Mouse (Mus musculus) colon, adult 2 months (tissue): ENCODE measurements around the gene Stbd1. TPM values are rescaled to one million over a fixed set of nuclear protein-coding genes. Genes with fewer than 3 reads are reported as not detected.

Source experiments
- polyA plus RNA-seq: library from polyadenylated mRNA; depleted of rRNA; stranded (reverse); fragments of >200 nt; gene quantifications from 2 replicates; pipeline ENCODE4 v1.2.3, GENCODE M21; 2012; rRNA removed

Stbd1 gene
- polyA plus RNA-seq = 2.1 and 2.4 TPM in 2 replicates

DNA sequence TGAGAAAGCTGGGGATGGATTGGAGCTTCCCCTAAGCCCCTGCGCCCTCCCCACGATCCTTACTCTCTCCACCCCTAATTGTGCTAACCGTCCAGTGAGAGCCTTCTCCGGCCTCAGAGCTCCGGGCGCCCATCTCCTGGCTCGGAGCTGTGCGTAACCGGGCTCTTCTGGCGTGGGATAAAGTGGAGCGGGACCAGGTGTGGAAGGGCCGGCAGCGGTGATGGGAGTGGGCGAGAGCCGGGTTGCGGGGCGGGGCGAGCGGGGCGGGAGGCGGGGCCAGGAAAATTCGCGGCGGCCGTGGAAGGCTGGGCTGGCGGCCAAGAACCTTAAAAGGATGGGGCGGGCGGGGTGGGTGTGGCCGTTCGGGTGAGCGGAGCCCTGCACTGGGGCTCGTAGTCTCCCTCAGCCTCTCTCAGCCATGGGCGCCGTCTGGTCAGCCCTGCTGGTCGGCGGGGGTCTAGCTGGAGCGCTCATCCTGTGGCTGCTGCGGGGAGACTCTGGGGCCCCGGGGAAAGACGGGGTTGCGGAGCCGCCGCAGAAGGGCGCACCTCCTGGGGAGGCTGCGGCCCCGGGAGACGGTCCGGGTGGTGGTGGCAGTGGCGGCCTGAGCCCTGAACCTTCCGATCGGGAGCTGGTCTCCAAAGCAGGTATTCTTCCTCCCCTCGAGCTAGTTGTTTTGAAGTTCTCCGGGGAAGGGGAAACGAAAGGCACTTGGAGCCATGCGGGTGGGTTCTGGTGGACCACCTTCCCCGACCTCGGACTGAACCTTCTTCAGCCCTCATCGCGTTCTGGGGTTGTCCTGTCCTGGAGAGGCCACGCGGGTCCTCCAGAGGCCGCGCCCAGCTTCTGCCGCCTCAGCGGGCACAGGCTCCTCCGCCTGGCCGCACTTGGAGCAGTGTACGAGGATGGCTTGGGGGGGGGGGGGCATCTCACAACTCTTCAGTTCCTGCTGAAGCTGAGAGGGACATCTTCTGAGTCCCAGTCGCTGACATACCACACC, at the start of gene Stbd1:
Gene Stbd1 (plus strand): TSS at position 351 of the 1,000 bp plus-strand sequence.

GRCm38 (mm10) chr5:92554891-92555511, 47.8 kb upstream of the Stbd1 start, which contains the start of gene Fam47e:
Fam47e (plus strand) TSS chr5:92555069.

Other genes with a start within 250 kb of the Stbd1 start
- gene Nup54, start 167.8 kb upstream of the Stbd1 start, polyA plus RNA-seq = 7.5 and 8.1 TPM in 2 replicates
- 22.5 and 23.1 TPM in 2 replicates for gene Scarb2, start 96.2 kb upstream of the Stbd1 start, polyA plus RNA-seq
- gene Fam47e, start 48.0 kb upstream of the Stbd1 start, polyA plus RNA-seq = not detected in 2 replicates
- gene Ccdc158, start 72.2 kb downstream of the Stbd1 start, polyA plus RNA-seq = 0.03 TPM in 1 of 2 replicates, not detected in the other
- 104 and 118 TPM in 2 replicates for gene Shroom3, start 80.4 kb downstream of the Stbd1 start, polyA plus RNA-seq